Mouse (Mus musculus) kidney, adult 8-10 months (tissue): ENCODE data around the gene Osmr.

Source experiments
- DNase-seq, 2 experiments: peaks; one replicate each; pipeline ENCODE4 v3.0.0; 2022

Gene Osmr

GRCm38 (mm10) chr15:6874601-6875019 lies at the start of gene Osmr:
TSS of gene Osmr (minus strand) at chr15:6874969.
- DNase-seq: no peak

- DNase-seq: no peak
Observed at GRCm38 (mm10) chr15:6919406-6919805, 44.6 kb upstream of the Osmr start.

GRCm38 (mm10) chr15:6914163-6914562 lies 39.4 kb upstream of the Osmr start:
- DNase-seq: no peak

- peak; percentile 81 to 87 for DNase-seq
Observed at GRCm38 (mm10) chr15:6909669-6910068, 34.9 kb upstream of the Osmr start.

- no peak for DNase-seq
Observed at GRCm38 (mm10) chr15:6909084-6909483, 34.3 kb upstream of the Osmr start.

GRCm38 (mm10) chr15:6908601-6909000 lies 33.8 kb upstream of the Osmr start:
- no peak for DNase-seq

GRCm38 (mm10) chr15:6906260-6907047 lies 31.7 kb upstream of the Osmr start:
- DNase-seq: no peak

GRCm38 (mm10) chr15:6905726-6906125 lies 31.0 kb upstream of the Osmr start:
- no peak for DNase-seq

GRCm38 (mm10) chr15:6903286-6903975 lies 28.7 kb upstream of the Osmr start:
- DNase-seq: no peak

- DNase-seq: no peak
Observed at GRCm38 (mm10) chr15:6901982-6902639, 27.3 kb upstream of the Osmr start.

- DNase-seq: no peak
Observed at GRCm38 (mm10) chr15:6901236-6901635, 26.5 kb upstream of the Osmr start.

- DNase-seq: no peak
Observed at GRCm38 (mm10) chr15:6884260-6884659, 9.5 kb upstream of the Osmr start.

- DNase-seq: peak; percentile 23 to 69
Observed at GRCm38 (mm10) chr15:6883816-6884215, 9.0 kb upstream of the Osmr start.

- no peak for DNase-seq
Observed at GRCm38 (mm10) chr15:6883091-6883490, 8.3 kb upstream of the Osmr start.

GRCm38 (mm10) chr15:6882180-6882579 lies 7.4 kb upstream of the Osmr start:
- DNase-seq: peak; percentile 35 to 44

- no peak for DNase-seq
Observed at GRCm38 (mm10) chr15:6881211-6881610, 6.4 kb upstream of the Osmr start.

GRCm38 (mm10) chr15:6873807-6874600 lies 765 bp downstream of the Osmr start:
- peak; percentile 57 to 58 for DNase-seq

GRCm38 (mm10) chr15:6873154-6873806 lies 1.5 kb downstream of the Osmr start:
- no peak for DNase-seq

- DNase-seq: no peak
Observed at GRCm38 (mm10) chr15:6871621-6872359, 3.0 kb downstream of the Osmr start.

- DNase-seq: no peak
Observed at GRCm38 (mm10) chr15:6866888-6867287, 7.9 kb downstream of the Osmr start.

GRCm38 (mm10) chr15:6862125-6862524 lies 12.6 kb downstream of the Osmr start:
- DNase-seq: no peak

GRCm38 (mm10) chr15:6861617-6862016 lies 13.2 kb downstream of the Osmr start:
- DNase-seq: no peak
